Mouse (Mus musculus) layer of hippocampus, adult 2 months (tissue): ENCODE measurements around the gene Nipal4. TPM values are rescaled to one million over a fixed set of nuclear protein-coding genes. Genes with fewer than 3 reads are reported as not detected.

Experiments
- DNase-seq, 2 experiments: peaks; one replicate each; pipeline ENCODE4 v3.0.0; 2022; ENCODE audit warnings: low spot score in 2 of 2
- H3K27ac ChIP-seq: fragments of 200-600 bp; 2 replicates; pipeline ENCODE4 v1.8.1; 2022
- H3K4me3 ChIP-seq: fragments of 200-600 bp; 2 replicates; pipeline ENCODE4 v1.8.1; 2022; ENCODE audit warnings: mild to moderate bottlenecking
- CTCF ChIP-seq: fragments of 200-600 bp; conservative IDR thresholded peaks from 2 replicates; pipeline ENCODE4 v1.8.1; 2022; ENCODE audit warnings: antibody characterized with exemption, mild to moderate bottlenecking, moderate library complexity
- microRNA-seq, 2 experiments: library from miRNA; unstranded; fragments of <30 nt; microRNA quantifications; one replicate each; pipeline ENCODE4 v1.2.0; 2021
- total RNA-seq, 2 experiments: library from RNA; stranded (reverse); gene quantifications; 2 replicates each; pipeline ENCODE4 v1.2.3; 2021

Gene Nipal4
- total RNA-seq, 2 experiments from 2014 or later: 1.3 to 1.7 TPM

DNA sequence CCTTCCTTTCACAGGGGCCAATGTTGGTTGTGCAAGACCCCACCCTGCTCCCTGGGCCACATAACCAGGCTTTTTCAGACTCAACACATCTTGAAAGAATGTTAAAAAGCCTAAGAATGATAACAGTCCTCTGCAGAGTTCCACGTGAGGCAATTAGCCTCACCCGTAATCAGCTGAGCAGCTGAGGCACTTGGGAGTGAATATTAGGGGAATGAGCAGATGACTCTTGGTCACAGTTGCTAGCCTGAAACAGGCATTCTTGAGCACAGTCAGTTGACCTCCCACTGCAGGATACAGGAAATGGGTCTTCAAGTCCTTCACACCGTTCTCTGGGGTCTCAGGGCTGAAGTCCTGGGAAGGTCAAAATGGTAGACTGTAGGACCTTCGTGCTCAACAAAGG, 44.6 kb downstream of the Nipal4 start:
- TF ChIP-seq CTCF: no peak
- Histone ChIP-seq H3K4me3 (no peak overlapping the region), H3K27ac (no peak overlapping the region)
- no peak for DNase-seq

DNA sequence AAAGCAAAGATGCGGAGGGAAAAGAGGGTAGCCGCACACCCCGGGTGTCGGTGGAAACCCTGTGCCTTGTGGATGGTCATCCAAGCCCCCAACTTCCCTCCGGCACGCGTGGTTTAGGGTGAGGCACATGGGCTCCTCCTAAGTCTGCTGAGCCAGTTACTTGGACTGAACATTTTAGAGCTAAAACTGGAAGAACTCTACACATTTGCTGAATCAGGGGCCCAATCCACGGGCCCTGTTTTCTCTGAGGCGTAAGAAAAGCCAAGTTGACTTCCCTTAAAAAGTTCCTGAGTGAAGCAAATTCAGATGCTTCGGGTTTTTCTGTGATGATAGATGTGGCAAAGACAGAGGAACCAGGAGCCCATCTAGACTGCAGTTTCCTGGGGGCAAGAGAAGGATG, 46.2 kb downstream of the Nipal4 start:
- Histone ChIP-seq H3K4me3 (no peak overlapping the region), H3K27ac (no peak overlapping the region)
- no peak for TF ChIP-seq CTCF
- no peak for DNase-seq

DNA sequence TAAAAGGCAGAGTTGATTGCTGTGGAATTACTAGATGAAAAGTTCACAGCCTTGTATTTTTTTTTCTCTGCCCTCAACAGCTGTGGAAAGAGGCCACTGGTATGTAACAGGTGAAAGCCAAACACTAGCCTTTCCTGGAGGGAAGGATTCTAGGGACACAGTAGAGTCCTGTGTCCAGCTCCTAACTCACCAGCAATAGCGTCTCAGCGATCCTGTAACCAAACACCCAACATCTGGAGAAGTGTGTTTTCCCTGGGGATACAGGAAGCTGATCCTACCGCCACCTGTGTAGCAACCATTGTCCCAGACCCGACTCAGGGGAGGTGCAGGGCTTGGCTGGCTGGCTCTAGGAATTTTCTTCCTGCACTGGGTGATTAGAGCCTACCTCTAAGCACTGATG, 46.7 kb downstream of the Nipal4 start:
- Histone ChIP-seq H3K4me3 (no peak overlapping the region), H3K27ac (no peak overlapping the region)
- no peak for TF ChIP-seq CTCF
- no peak for DNase-seq

DNA sequence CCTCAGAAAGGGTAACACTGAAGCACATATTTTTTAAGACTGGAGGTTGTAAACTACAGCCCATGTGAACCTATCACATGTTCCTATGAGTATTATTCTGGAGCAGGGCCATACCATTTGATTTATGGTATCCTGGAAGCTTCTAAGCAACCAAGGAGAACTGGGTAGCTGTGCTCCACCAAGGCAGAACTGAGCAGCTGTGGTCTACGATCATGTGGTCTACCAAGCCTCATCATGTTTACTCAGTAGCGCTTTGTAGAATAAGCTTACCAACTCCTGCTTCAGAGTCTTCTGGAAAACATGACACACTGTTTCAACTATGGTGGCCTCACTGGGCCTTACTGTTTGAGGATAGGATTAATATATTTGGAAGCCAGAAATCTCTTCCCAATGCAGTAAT, 49.8 kb downstream of the Nipal4 start:
- no peak for TF ChIP-seq CTCF
- H3K27ac ChIP-seq: no peak overlapping the region
- DNase-seq: no peak
- no peak overlapping the region for H3K4me3 ChIP-seq

DNA sequence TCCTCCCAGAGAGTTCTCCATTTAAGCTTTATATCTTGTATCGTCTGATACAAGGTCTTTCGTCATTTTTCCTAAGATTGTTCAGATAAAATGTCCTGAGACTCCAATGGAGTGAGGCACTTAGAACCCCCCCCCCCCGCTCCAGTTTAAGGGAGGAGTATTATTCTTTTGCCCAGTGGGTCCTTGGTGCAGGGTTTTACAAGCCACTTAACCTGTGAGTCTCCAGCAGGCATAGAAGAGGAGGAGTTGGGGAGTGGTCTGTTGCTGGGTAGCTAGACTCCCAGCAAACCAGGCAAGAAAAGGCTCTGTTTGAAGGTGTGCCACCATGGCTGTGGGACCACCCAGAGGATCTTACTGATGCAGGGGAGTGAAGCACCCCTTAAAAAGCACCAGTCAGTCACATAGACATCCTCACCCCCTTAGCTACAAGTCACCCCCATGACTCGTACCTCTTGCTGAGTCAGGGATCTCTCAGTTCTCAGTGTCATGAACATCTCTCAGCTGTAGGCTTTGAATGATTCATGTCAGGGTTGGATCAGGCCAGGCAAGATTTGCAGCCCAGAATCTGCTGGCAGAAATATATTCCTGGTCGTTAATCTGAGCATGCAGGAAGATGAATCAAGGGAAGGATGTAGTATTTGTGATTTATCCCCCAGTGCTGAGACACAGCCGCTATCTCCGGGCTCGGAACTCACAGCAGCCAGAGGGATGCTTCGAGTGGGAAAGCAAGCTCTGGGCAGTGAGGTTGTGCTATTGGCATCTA, 50.7 kb downstream of the Nipal4 start:
- TF ChIP-seq CTCF: no peak
- H3K4me3 ChIP-seq: no peak overlapping the region
- no peak for DNase-seq

DNA sequence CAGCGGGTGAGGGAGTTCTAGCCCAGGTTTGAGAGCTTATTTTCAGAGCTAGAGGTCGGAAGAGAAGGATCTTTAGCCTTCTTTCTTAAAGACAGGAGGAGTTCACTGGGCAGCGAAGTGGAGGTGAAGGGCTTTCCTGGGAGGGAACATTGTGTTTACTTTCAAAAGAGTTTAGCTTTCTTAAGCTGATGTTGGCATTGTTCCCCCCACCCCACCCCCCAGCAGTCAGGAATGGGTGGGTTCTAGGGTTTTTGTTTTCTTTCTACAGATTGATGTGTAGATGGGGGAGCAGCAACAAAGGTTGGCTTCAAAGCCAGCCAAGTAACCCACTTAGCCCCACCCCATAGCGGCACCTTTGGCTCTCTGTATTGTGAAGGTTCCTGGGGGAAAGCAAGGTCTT, 51.3 kb downstream of the Nipal4 start:
- DNase-seq: no peak
- Histone ChIP-seq H3K4me3 (no peak overlapping the region), H3K27ac (no peak overlapping the region)
- no peak for TF ChIP-seq CTCF

More for the DNA sequence above, 50.7 kb downstream of the Nipal4 start:
- H3K27ac ChIP-seq: no peak overlapping the region

DNA sequence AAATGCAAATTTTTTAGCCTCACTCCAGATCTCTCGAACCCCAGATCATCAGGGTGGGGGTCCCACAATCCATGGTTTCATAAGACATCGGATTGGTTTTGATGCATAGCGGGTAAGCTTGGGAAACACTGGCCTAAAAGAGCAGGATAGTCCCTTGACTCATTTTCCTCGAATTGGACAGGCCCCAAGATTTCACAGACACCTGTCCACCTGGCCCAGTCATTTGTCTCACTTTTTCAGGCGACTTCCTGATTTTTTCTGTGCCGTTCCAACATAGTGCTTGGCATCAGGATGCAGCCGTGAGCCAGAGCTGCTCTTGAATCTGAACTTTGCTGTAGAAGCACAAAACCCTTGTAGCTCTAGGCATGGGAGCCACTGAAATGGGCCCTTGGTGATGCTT, 52.1 kb downstream of the Nipal4 start:
- TF ChIP-seq CTCF: no peak
- Histone ChIP-seq H3K4me3 (no peak overlapping the region), H3K27ac (no peak overlapping the region)
- DNase-seq: no peak

DNA sequence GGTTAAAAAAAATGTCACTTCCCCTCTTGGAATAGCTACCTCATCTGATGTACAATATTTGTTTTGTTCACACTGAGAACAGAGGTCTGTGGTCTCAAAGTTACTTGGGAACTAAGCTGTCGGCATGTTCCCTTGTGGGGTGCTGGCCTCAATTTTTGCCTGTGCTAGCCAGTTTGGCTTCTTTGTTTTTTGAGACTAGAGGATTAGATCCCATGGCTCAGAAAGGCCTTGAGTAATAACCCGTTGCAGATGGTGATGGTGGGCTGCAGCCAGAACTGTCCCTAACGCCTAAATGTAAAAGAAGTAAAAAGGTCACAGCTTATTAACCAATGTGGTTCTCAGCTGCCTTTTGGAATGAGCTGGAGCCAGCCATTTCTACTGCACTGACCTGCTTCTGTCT, 53.1 kb downstream of the Nipal4 start:
- no peak for DNase-seq
- Histone ChIP-seq H3K4me3 (no peak overlapping the region), H3K27ac (no peak overlapping the region)
- no peak for TF ChIP-seq CTCF

DNA sequence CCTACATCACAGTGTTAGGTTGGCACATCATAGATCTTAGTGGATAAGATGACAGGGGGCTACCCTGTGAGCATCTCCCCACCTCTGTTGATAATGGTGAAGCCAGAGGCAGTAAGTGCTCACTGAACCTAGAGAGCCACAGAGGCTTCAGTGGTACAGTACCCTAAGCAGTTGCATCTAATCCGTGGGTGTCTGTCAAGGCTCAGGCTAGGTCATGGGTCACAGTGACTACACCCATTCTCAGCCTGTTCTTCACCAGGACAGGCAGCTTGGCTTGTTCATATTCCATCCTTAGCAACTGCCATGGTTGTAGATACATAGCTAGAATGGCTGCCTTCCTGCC, 55.4 kb downstream of the Nipal4 start:
- no peak overlapping the region for H3K27ac ChIP-seq
- H3K4me3 ChIP-seq: no peak overlapping the region
- TF ChIP-seq CTCF: no peak
- DNase-seq: no peak

DNA sequence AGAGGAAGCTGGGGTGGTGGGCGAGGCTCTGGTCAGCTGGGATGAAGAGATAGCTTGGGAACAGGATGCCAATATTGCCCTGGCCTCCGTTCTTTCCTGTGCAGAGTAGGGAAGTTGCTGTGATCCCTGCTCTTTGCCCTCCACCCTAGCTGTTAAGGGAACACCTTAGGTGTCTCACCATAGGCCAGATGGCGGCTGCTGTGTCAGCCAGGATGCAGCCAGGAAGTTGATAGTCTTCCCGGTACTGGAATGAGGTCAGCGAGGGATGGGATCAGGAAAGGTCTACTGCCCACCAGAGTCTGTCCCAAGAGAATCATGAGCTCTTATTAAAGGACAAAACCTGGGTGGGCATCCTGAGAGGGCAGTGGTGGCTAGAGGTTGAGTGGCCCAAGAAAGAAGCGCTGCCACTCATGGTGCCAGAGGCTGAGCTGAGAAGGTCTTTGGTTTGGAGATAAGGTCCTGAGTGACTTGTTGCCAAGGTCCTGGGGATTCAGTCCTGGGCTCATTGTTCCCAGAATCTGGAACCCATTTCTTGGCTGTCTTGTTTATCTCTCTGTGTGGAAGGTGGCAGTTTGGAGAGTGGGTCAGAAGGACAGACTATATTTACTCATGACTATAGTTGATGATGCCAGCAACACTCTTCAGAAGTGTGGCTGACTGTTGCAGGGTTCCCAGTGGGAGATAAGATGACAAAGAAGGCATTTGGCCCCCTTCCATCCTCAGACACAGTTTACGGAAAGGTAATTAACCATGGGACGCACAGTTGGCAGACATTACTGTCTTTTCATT, 56.0 kb downstream of the Nipal4 start:
- H3K4me3 ChIP-seq: no peak overlapping the region
- H3K27ac ChIP-seq: no peak overlapping the region
- TF ChIP-seq CTCF: no peak
- no peak for DNase-seq

DNA sequence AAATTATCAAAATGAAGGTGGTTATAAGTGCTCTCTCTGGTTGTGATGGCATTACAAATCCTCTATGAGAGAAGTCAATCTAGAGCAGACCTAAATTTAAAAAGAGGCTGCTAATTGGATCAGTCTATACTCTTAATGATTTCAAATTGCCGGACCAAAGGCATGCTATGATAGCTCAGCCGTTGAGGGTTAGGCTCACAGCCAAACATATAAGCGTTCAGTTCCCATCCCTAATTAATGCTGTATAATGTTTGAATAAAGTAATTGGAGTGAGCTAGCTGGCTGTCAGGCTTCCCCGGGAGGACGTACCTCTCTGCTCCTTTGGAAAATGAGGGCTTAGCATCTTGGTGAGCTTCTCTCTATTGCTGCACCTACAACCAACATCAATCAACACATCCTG, 57.1 kb downstream of the Nipal4 start:
- Histone ChIP-seq H3K27ac (no peak overlapping the region), H3K4me3 (no peak overlapping the region)
- no peak for TF ChIP-seq CTCF
- no peak for DNase-seq

DNA sequence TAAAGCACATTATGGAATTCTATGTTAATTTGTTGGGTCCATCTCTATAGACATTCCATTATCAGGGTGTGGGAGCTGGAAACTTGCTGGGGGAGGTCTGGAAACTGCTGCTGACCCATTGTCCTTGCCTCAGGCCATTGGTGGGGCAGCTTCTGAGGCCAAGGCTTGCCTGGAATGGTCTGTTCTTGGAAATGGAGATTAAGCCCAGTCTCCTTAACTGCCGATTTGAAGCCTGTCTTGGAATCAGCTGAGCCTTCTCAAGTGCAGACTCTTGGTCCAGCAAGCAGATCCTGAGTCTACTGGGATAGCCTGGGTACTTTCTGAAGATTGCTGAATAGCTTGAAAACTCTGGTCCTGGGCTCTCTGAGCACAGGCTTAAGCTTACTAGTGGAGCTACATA, 59.3 kb downstream of the Nipal4 start:
- no peak for DNase-seq
- Histone ChIP-seq H3K4me3 (no peak overlapping the region), H3K27ac (no peak overlapping the region)
- no peak for TF ChIP-seq CTCF

DNA sequence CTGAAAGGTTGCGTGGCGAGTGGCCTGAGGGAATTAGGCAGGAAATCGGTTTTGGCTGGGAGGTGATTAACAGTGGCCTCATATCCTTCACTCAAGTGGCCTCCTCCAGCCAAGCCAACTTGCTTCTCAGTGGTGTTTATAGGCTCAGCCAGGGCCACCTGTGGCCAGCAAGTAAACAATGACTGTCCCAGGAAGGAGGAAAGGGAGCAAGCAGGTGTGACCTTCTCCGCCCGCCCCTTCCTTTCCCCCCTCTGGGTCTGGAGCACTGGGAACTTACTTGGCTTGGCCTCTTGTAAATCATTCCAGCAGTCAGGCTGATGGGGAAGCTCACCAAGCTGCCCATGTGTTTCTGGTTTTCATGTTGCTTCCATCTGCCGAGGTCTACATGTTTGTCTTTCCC, 64.2 kb downstream of the Nipal4 start:
- Histone ChIP-seq H3K27ac (peak overlapping the region; percentile 18; the same call in 1 of the 2 replicates), H3K4me3 (no peak overlapping the region)
- no peak for TF ChIP-seq CTCF
- no peak for DNase-seq

Small RNA genes lying within 50 kb of the gene (microRNA-seq; reads per million reads assigned to microRNA genes)
- 0.18 to 0.32 reads per million in 2 experiments for gene Mir7239
- gene Mir8100: 0 reads per million in 2 experiments

Other genes with a start within 250 kb of the Nipal4 start
- 10 to 100 TPM; 24.6 to 30.8 TPM for gene Lsm11, start 221.6 kb downstream of the Nipal4 start, total RNA-seq
- gene Thg1l, start 211.0 kb downstream of the Nipal4 start, total RNA-seq: 10 to 100 TPM in 1 of 2 experiments, 1 to 10 TPM in 1; 9.4 to 12.2 TPM
- under 1 TPM in 1 of 2 experiments, not detected in 1; 0.15 TPM for gene Sox30, start 186.2 kb downstream of the Nipal4 start, total RNA-seq
- gene Gm12166, start 114.2 kb downstream of the Nipal4 start, total RNA-seq: 1 to 10 TPM in 1 of 2 experiments, under 1 TPM in 1; 0.82 to 1.6 TPM
- 10 to 100 TPM; 11.3 to 12.6 TPM for gene Adam19, start 110.5 kb downstream of the Nipal4 start, total RNA-seq
- gene Fndc9, start 69.0 kb upstream of the Nipal4 start, total RNA-seq: 1 to 10 TPM in 1 of 2 experiments, under 1 TPM in 1; 0.72 to 1.0 TPM
- gene Cyfip2, start 146.4 kb upstream of the Nipal4 start, total RNA-seq: 100 to 1,000 TPM; 530 to 540 TPM
- gene Itk, start 223.0 kb upstream of the Nipal4 start, total RNA-seq: under 1 TPM; 0.27 to 0.38 TPM
- gene Fam71b, start 230.1 kb upstream of the Nipal4 start, total RNA-seq: not detected